Comparison of ENCODE assay signal across 23 mouse cellular contexts in the genomic region with DNA sequence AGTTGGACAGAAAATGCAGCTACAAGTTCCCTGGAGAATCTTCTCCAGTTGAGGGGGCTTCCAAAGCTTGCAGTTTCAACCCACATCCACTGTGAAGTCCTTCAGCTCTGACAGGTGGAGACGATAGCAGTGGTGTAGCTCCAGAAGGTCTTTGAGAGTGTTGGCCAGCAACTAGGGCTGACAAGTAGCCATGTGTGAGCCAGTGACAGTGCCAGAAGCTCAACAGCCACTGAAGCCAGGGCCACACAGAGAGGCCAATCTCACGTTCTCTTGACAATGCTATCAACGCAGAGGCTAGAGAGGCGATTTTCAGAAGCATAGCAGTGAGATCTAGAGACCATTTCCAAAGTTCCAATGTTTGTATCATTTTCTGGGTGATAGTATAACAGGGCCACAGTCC. TPM values are rescaled to one million over a fixed set of nuclear protein-coding genes. Genes with fewer than 3 reads are reported as not detected.
"Had no signal": no experiment of that assay in that cellular context is flagged by ENCODE, and none has a peak within 500 bp of the region (broad histone marks: within the 10 kb centered on the region; RNA-seq: fewer than 3 reads in every experiment).

No protein-coding gene starts in this region.

- DNase-seq: gastrocnemius, postnatal 14 days; gastrocnemius, postnatal 36 days; heart, adult 18-20 months; heart, postnatal 14 days; heart, postnatal 36 days; kidney, adult 11 months; kidney, adult 2 months; kidney, adult 9 months; kidney, postnatal 14 days; kidney, postnatal 36 days; layer of hippocampus, adult 9-11 months; layer of hippocampus, postnatal 36 days had no signal

RNA-seq across cellular contexts. Expression of a gene that starts 56.5 kb away (rescaled TPM):
- total RNA-seq: gastrocnemius, adult 18-20 months; gastrocnemius, adult 8-10 months; gastrocnemius, postnatal 14 days; gastrocnemius, postnatal 36 days; heart, adult 18-20 months; heart, postnatal 14 days; heart, postnatal 36 days; hematopoietic stem cell, adult 5-6 weeks; hindbrain, postnatal 0 days; layer of hippocampus, adult 18-20 months; layer of hippocampus, adult 8-10 months; layer of hippocampus, postnatal 14 days; layer of hippocampus, postnatal 36 days; left cerebral cortex, adult 18-20 months; left cerebral cortex, adult 8-10 months; left cerebral cortex, postnatal 36 days; liver, adult 2 months had no signal
